ENCODE assay signal across 8 mouse cellular contexts in the genomic region with DNA sequence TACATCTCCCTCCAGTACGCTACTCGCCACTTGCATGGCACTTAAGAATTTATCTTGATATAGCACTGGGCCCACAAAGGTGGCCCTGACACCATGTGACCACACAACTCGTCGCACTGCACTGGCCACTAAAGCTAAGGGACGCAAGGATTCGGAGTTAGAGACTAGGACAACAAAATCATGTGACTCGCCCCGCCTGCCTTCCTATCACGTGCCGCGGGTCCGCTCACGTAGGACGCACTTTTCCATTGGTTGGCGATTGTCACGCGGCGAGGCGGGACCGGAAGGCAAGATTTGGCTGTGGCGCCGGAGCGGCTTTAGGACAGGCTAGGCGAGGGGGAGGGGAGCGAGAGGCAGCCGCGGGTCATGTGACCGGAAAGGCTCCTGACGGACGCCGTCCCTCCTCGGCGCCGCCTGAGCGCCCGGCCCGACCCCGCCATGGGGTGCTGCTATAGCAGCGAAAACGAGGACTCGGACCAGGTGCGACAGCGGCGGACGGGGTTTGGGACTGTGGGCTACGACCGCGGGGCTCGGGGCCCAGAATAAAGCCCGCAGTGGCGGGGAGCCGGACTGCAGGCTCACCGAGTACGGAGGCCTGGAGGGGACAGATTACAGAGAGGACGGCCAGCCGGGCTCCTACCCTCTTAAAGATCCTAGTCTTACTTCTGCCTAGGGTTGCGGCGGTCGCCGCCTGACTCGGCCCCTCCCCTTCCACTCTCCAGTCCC. TPM values are rescaled to one million over a fixed set of nuclear protein-coding genes. Genes with fewer than 3 reads are reported as not detected.
DNase-seq lines count a peak whose midpoint lies in the region; ATAC-seq lines count a peak whose summit lies in the region.

Lamtor1 (plus strand) TSS at position 344 of the 726 bp plus-strand sequence.

- peak; percentile 99 for DNase-seq in B cell, adult 2 months
- DNase-seq in brain, adult 2 months (ENCODE audit: low read depth, low spot score): peak; percentile 100
- peak; percentile 100 for DNase-seq in heart, embryonic 10.5 days (ENCODE audit: low spot score)
- DNase-seq in liver: peak; percentile 99
- peak; percentile 99 for DNase-seq in spleen, postnatal 4 days (ENCODE audit: low spot score in 2 of 2)

- peak within 1 kb of the TSS; percentile 68 for H3K4me3 ChIP-seq in heart, embryonic 10.5 days
- peak within 1 kb of the TSS; percentile 78 for H3K4me3 ChIP-seq in kidney, embryonic 15.5 days (replicated peaks)

- H3K36me3 ChIP-seq in heart, embryonic 10.5 days: peaks cover 34% of the 10 kb centered on the region
- peaks cover 27% of the 10 kb centered on the region for H3K36me3 ChIP-seq in kidney, embryonic 15.5 days

- under 1% methylated on average over 61 of the region's 61 CpGs for WGBS in heart, embryonic 10.5 days
- under 1% methylated on average over 58 of the region's 61 CpGs for WGBS in kidney, embryonic 15.5 days

- H3K27ac ChIP-seq in heart, embryonic 10.5 days: peak within 1 kb of the TSS; percentile 96
- H3K27ac ChIP-seq in kidney, embryonic 15.5 days: peak within 1 kb of the TSS; percentile 95

- peak within 1 kb of the TSS; percentile 71 for H3K4me2 ChIP-seq in kidney, embryonic 15.5 days

- no peaks in the 10 kb centered on the region for H3K9me3 ChIP-seq in heart, embryonic 10.5 days
- H3K9me3 ChIP-seq in kidney, embryonic 15.5 days (replicated peaks): no peaks in the 10 kb centered on the region

- H3K4me1 ChIP-seq in heart, embryonic 10.5 days: peaks cover 30% of the 10 kb centered on the region
- peaks cover 24% of the 10 kb centered on the region for H3K4me1 ChIP-seq in kidney, embryonic 15.5 days

- H3K9ac ChIP-seq in kidney, embryonic 15.5 days: peak within 1 kb of the TSS; percentile 76

- ATAC-seq in erythroblast, adult 5-6 weeks (replicated peaks; ENCODE audit: low FRiP score, poor library complexity, severe bottlenecking): peak; percentile 93
- peak; percentile 98 for ATAC-seq in kidney, embryonic 15.5 days (replicated peaks; ENCODE audit: low FRiP score)
- peak; percentile 89 for ATAC-seq in monocyte, adult 5-6 weeks (replicated peaks; ENCODE audit: insufficient number of reproducible peaks, low FRiP score, low TSS enrichment, poor library complexity, severe bottlenecking)

- H3K27me3 ChIP-seq in heart, embryonic 10.5 days (ENCODE audit: insufficient read depth, poor library complexity, severe bottlenecking): no peaks in the 10 kb centered on the region
- H3K27me3 ChIP-seq in kidney, embryonic 15.5 days: no peaks in the 10 kb centered on the region

RNA-seq across cellular contexts. Expression of gene Lamtor1, which starts in this region (rescaled TPM):
- 35.0 and 36.6 TPM in 2 replicates for total RNA-seq in erythroblast, adult 5-6 weeks (2015; ENCODE audit: low replicate concordance)
- 26.2 and 28.0 TPM in 2 replicates for total RNA-seq in erythroblast, adult 5-6 weeks (2017; ENCODE audit: low replicate concordance)
- 169 and 176 TPM in 2 replicates for polyA plus RNA-seq in heart, embryonic 10.5 days (2016; fragmentation: Nextera tagmentation; extraction: Ambion mirVana)
- polyA plus RNA-seq in kidney, embryonic 15.5 days (2015; fragmentation: Nextera tagmentation; extraction: Ambion mirVana): 151 and 158 TPM in 2 replicates
- 72.2 to 74.2 TPM (median 73.7 TPM) in 3 replicates for total RNA-seq in monocyte, adult 5-6 weeks (2017)

Comparison
In these comparisons a context has a peak if more than half of its experiments do, and no peak if none do; other contexts are left out.
1. Peak in every context shown above with its lines: DNase-seq, ATAC-seq, H3K4me3 ChIP-seq and H3K27ac ChIP-seq.